Mouse (Mus musculus) embryonic facial prominence, embryonic 12.5 days (tissue): ENCODE measurements around the gene Tubb4b. TPM values are rescaled to one million over a fixed set of nuclear protein-coding genes. Genes with fewer than 3 reads are reported as not detected.
"Not testable (repeated sequence)": the region's sequence is repeated elsewhere in the genome, so short reads cannot be mapped to it uniquely, and the experiment has no call there.

Experiments used
- ATAC-seq: fragments of 200-750 bp; cut with Nextera tagmentation; 2 replicates; pipeline ENCODE4 v1.8.0; 2017; ENCODE audit not compliant: insufficient number of reproducible peaks, insufficient read depth, low FRiP score, low TSS enrichment
- H3K27ac ChIP-seq: fragments of 300-500 bp; sonication (generic); 2 replicates; pipeline ENCODE4 v1.5.1; 2016; ENCODE audit warnings: mild to moderate bottlenecking
- H3K27me3 ChIP-seq: fragments of 300-500 bp; sonication (generic); 2 replicates; pipeline ENCODE4 v1.6.1; 2016; ENCODE audit warnings: mild to moderate bottlenecking, moderate library complexity
- H3K36me3 ChIP-seq: fragments of 300-500 bp; sonication (generic); 2 replicates; pipeline ENCODE4 v1.6.1; 2016; ENCODE audit warnings: mild to moderate bottlenecking
- H3K4me1 ChIP-seq: fragments of 300-500 bp; sonication (generic); 2 replicates; pipeline ENCODE4 v1.6.1; 2016
- H3K4me2 ChIP-seq: fragments of 300-500 bp; sonication (generic); replicated peaks from 2 replicates; pipeline ENCODE4 v1.6.1; 2016; ENCODE audit warnings: mild to moderate bottlenecking, moderate library complexity
- H3K4me3 ChIP-seq: fragments of 300-500 bp; sonication (generic); 2 replicates; pipeline ENCODE4 v1.5.1; 2016; ENCODE audit warnings: mild to moderate bottlenecking
- H3K9ac ChIP-seq: fragments of 300-500 bp; sonication (generic); 2 replicates; pipeline ENCODE4 v1.6.1; 2016; ENCODE audit warnings: mild to moderate bottlenecking, moderate library complexity
- H3K9me3 ChIP-seq: fragments of 300-500 bp; sonication (generic); 2 replicates; pipeline ENCODE4 v1.6.1; 2016; ENCODE audit warnings: mild to moderate bottlenecking, moderate library complexity
- WGBS: fragments of 180-500 bp; shearing (Covaris S2); methylation state at CpG from one replicate; pipeline ENCODE4 v1.1.7; 2016; 5-methylcytosine and 5-hydroxymethylcytosine counted together
- polyA plus RNA-seq: library from polyadenylated mRNA; unstranded; fragments of >200 nt; fragmentation: Nextera tagmentation; extraction: Ambion mirVana; gene quantifications from 2 replicates; pipeline ENCODE4 v1.2.1, GENCODE M21; 2016

The Tubb4b gene
- polyA plus RNA-seq, 1 experiment from 2014 or later: 443 TPM

DNA sequence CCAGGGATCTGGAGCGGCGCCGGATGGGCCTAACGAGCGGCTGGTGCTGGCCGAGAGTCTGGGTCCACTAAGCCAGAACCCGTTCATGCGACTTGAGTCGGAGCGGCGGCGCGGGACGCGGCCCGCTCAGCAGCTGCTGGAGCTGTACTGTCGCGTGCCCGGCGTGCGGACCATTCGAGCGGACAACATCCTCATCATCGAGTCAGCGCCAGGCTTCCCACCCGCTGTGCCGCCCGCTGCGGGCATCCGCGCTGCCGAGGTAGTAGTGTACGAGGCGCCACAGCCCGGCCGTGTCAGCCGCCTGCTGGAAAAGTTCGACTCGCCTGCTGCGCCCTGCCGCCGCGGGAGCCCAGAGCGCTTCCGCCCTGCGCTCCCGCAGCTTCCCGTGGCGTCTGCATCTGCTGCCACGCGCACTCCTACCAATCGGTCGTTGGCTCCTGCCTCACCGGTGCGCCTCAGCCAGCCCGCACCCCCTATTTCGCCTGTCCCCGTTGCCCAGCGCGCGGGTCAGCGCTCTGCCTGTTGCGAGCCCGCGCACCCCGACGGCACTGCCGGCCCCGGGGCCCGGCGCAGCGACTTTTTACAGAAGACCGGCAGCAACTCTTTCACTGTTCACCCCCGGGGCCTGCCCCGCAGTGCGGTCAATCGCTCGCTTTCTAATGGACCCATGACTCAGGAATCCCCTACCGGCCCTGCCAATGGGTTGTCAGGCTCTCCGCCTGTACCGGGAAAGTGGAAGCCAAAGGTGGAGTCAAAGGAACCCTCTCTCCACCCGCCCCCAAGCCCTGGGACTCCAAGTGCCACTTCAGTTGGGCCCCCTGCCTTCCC lies 38.5 kb upstream of the Tubb4b start:
- H3K27me3 ChIP-seq: peaks cover 23% of the 10 kb centered on the region
- no peak overlapping the region for H3K27ac ChIP-seq
- no peak; the same call in 1 of the 2 replicates for ATAC-seq
- peak overlapping the region; percentile 74 for H3K9ac ChIP-seq
- peak overlapping the region; percentile 98 for H3K4me2 ChIP-seq
- H3K4me1 ChIP-seq: peaks cover 34% of the 10 kb centered on the region
- no peaks in the 10 kb centered on the region for H3K9me3 ChIP-seq
- peak overlapping the region; percentile 58 for H3K4me3 ChIP-seq
- H3K36me3 ChIP-seq: peaks cover 7% of the 10 kb centered on the region; the same call in 1 of the 2 replicates
- under 1% methylated on average over 82 of the region's 82 CpGs for WGBS

DNA sequence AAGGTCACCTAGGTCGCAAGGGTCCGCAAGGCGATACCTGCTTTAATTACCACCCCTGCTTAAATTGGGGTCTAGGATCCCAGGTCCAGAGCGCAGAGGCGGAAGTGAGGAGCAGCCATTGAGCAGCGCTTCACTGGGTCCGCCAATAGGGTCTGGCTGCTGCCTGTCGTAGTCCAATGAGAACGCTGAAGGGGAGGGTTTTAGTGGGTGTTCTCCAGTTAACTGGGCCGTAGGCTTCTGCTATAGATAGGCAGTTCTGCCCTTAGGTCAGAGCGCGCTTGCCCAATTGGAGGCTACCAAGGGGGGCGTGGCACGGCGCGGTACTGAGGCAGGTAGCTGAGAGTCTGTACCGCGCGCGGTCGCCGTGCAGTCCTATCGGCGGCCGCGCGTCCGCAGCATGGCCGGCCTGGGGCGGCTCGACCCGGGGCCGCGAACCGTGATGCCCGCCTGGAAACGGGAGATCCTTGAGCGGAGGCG lies 37.8 kb upstream of the Tubb4b start, which contains the start of gene Tprn:
Gene Tprn (plus strand): TSS at position 328 of the 477 bp plus-strand sequence.
- peak within 1 kb of the TSS; percentile 58 for H3K4me3 ChIP-seq
- H3K4me2 ChIP-seq: peak within 1 kb of the TSS; percentile 98
- ATAC-seq: peak; percentile 99
- peaks cover 33% of the 10 kb centered on the region for H3K4me1 ChIP-seq
- peaks cover 6% of the 10 kb centered on the region; the same call in 1 of the 2 replicates for H3K36me3 ChIP-seq
- WGBS: 0% methylated on average over 39 of the region's 39 CpGs
- H3K27ac ChIP-seq: peak within 1 kb of the TSS; percentile 14; the same call in 1 of the 2 replicates
- peak within 1 kb of the TSS; percentile 74 for H3K9ac ChIP-seq
- H3K9me3 ChIP-seq: no peaks in the 10 kb centered on the region
- H3K27me3 ChIP-seq: peaks cover 23% of the 10 kb centered on the region

DNA sequence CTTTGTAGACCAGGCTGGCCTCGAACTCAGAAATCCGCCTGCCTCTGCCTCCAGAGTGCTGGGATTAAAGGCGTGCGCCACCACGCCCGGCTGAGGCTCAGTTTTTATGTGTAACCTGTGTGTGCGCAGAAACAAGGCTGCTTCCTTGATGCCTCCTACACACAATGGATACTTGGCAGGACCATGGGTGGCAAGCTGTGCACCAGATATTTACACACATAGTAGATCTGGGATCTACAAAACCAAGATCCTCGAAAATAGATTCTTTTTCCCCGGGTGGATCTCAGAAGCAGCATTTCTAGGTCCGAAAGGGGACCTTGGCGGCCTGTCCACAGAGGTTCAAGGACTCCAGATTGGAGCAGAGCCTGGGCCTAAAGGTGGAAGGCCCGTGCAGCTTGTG lies 37.4 kb upstream of the Tubb4b start:
- Histone ChIP-seq H3K36me3 (0 out of 2 replicates have a peak, but pooled peaks cover 2% of the 10 kb centered on the region), H3K9me3 (no peaks in the 10 kb centered on the region), H3K4me2 (peak overlapping the region; percentile 98), H3K27ac (peak overlapping the region; percentile 14; the same call in 1 of the 2 replicates), H3K4me1 (peaks cover 31% of the 10 kb centered on the region), H3K4me3 (peak overlapping the region; percentile 58), H3K9ac (no peak overlapping the region), H3K27me3 (peaks cover 23% of the 10 kb centered on the region)
- 42% methylated on average over 12 of the region's 12 CpGs for WGBS
- ATAC-seq: no peak

DNA sequence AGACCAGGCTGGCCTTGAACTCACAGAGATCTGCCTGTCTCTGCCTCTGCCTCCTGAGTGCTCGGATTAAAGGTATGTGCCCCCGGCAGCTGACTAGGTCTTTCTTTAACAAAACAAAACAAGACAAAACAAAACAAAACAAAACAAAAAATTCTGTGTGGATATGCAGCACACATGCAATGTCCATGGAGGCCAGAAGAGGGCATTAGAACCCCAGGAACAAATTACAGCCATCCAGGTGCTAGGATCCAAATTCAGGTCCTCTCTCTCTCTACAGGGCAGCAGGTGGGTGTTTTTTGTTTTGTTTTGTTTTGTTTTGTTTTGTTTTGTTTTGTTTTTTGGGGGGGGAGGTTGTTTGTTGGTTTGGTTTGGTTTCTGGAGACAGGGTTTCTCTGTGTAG lies 34.4 kb upstream of the Tubb4b start:
- H3K4me1 ChIP-seq: peaks cover 23% of the 10 kb centered on the region
- peaks cover 11% of the 10 kb centered on the region for H3K27me3 ChIP-seq
- H3K9ac ChIP-seq: no peak overlapping the region
- 55% methylated on average over 2 of the region's 2 CpGs for WGBS
- no peak overlapping the region for H3K4me2 ChIP-seq
- ATAC-seq: no peak
- no peak overlapping the region for H3K27ac ChIP-seq
- H3K9me3 ChIP-seq: no peaks in the 10 kb centered on the region
- no peak overlapping the region for H3K4me3 ChIP-seq
- no peaks in the 10 kb centered on the region for H3K36me3 ChIP-seq

DNA sequence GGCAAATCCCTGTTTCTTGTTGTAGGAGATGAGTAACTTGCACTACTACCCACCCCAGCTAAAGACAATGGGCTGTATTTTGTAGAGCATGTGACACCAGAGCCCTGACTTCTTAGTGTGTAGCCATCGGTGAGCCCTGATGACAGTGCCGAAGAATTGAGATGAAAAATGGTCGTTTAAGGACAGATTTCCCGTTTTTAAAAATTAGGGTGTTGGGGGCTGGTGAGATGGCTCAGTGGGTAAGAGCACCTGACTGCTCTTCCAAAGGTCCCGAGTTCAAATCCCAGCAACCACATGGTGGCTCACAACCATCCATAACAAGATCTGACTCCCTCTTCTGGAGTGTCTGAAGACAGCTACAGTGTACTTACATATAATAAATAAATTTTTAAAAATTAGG lies 32.7 kb upstream of the Tubb4b start:
- peaks cover 14% of the 10 kb centered on the region for H3K4me1 ChIP-seq
- H3K36me3 ChIP-seq, H3K27ac ChIP-seq, H3K27me3 ChIP-seq, H3K9ac ChIP-seq, H3K4me2 ChIP-seq, ATAC-seq, H3K4me3 ChIP-seq, H3K9me3 ChIP-seq: not testable (repeated sequence)
- 90% methylated on average over 5 of the region's 5 CpGs for WGBS

DNA sequence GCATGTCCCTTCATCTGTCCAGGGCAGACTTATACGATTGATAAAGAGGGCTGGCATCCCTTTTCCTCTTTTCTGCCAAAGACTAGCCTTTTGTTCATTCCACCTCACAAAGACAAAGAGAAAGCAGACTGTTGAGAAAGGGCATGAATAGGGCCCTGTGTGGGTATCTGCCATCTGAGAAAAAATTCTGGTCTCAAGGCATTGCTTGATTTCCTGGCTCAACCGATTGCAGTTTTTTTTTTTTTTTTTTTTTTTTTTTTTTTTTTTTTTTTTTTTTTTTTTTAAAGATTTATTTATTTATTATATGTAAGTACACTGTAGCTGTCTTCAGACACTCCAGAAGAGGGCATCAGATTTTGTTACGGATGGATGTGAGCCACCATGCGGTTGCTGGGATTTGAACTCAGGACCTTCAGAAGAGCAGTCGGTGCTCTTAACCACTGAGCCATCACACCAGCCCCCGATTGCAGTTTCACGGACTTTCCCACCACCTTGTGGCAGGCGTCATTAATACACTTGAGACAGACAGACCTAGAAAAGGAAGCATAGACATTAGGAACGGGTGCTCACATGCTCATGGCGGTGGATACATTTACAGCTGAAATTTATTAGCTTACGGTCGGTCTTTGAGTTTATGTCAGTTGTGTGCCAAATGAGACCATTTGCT lies 32.1 kb upstream of the Tubb4b start:
- H3K36me3 ChIP-seq, ATAC-seq, H3K27me3 ChIP-seq, H3K9ac ChIP-seq, H3K27ac ChIP-seq, H3K9me3 ChIP-seq: not testable (repeated sequence)
- H3K4me1 ChIP-seq: peaks cover 14% of the 10 kb centered on the region
- WGBS: 59% methylated on average over 12 of the region's 12 CpGs
- peak overlapping the region; percentile 98 for H3K4me3 ChIP-seq
- peak overlapping the region; percentile 97 for H3K4me2 ChIP-seq

DNA sequence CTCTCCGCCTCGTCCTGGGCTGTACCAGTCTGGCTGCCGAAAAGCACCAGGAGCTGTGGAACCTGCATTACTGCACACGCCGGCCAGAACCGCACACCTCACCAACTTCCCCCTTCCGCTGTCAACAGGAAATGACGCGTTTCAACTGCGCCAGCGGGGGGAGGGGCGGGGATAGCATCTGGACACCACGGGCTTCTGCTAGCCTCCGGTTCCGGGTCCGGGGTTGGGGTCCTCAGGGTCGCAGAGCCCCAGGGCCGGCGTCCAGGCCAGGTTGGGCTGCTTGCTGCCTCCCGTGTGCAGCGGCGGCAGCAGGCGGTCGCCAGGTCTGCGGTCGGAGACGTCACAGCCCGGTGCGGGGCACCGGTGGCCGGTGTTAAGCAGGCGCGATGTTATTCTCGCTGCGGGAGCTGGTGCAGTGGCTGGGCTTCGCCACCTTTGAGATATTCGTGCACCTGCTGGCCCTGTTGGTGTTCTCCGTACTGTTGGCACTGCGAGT lies 30.8 kb upstream of the Tubb4b start, which contains the start of gene Tmem203:
Gene Tmem203 (plus strand): TSS at position 156 of the 496 bp plus-strand sequence.
- ATAC-seq: peak; percentile 58
- Histone ChIP-seq H3K36me3 (peaks cover 5% of the 10 kb centered on the region), H3K27me3 (no peaks in the 10 kb centered on the region), H3K9ac (peak within 1 kb of the TSS; percentile 87), H3K27ac (peak within 1 kb of the TSS; percentile 74), H3K4me3 (peak within 1 kb of the TSS; percentile 98), H3K4me2 (peak within 1 kb of the TSS; percentile 97), H3K9me3 (no peaks in the 10 kb centered on the region), H3K4me1 (peaks cover 14% of the 10 kb centered on the region)
- WGBS: under 1% methylated on average over 39 of the region's 39 CpGs

DNA sequence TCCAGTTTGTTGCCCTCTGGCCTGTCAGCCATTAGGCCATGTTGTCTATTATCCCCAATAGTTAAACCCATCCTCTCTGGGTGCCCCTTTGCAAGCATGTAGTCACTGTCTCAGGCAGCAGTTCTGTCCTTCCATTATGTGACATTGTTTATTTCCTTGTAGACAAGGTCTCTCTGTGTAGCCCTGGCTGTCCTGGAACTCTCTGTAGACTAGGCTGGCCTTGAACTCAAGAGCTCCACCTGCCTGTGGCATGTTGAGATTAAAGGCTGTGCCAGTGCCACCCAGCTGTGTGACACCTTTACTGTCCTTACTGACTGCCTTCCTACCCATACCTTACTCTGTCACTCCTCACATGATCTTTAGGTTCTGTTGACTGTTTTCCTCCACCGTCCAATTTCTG lies 27.8 kb upstream of the Tubb4b start:
- Histone ChIP-seq H3K27ac (no peak overlapping the region), H3K27me3 (no peaks in the 10 kb centered on the region), H3K4me1 (peaks cover 14% of the 10 kb centered on the region), H3K4me3 (no peak overlapping the region), H3K9me3 (no peaks in the 10 kb centered on the region), H3K36me3 (peaks cover 34% of the 10 kb centered on the region), H3K9ac (no peak overlapping the region), H3K4me2 (no peak overlapping the region)
- no peak for ATAC-seq
- 83% methylated on average over 1 of the region's 1 CpGs for WGBS

DNA sequence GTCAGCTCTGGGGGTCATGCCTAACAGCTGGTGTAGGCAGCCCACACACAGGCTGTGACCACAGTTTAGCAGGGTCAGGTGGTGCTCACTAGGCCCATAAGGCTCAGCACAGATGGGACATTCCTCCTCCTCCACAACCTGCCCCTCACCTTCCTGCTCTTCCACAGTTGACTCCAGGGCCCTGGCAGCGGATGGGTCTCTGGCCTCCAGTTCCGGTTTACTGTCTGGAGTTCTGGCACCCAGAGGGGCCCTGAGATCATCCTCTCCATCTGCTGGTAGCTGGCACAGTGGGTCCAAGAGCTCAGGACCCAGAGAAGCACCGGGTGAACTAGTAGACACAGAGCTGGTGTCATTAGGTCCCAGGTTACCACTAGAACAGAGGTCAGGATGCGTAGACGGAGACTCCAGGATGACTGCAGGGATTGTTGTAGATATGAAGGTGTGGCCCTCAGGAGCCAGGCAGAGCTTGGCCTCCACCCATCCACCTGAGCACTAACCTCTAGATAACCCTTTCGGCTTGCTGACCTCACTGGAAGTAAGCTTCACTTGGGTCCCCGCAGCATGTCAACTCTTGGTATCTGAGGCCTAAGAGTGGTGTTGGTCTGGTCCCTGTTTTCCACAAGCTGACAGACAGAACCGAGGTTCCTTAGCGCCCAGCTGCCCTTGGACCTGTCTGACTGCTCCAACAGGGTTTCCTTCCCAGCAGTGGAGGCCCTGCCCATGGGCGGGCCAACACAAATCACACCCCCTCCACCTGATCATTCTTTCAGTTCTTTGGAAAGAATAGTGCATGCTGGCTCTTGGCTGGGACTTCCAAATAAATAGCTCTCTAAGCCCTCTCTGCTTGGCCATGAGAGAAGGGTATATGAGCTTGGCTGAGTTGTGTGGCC lies 21.9 kb upstream of the Tubb4b start, which contains the start of gene AL732309.1:
Gene AL732309.1 (minus strand): TSS at position 681 of the 890 bp plus-strand sequence.
- ATAC-seq: no peak
- peaks cover 48% of the 10 kb centered on the region for H3K36me3 ChIP-seq
- H3K27me3 ChIP-seq: peaks cover 28% of the 10 kb centered on the region
- H3K4me1 ChIP-seq: peaks cover 13% of the 10 kb centered on the region
- 93% methylated on average over 10 of the region's 10 CpGs for WGBS
- no peak within 1 kb of the TSS for H3K27ac ChIP-seq
- H3K9me3 ChIP-seq: no peaks in the 10 kb centered on the region
- H3K4me3 ChIP-seq: no peak within 1 kb of the TSS
- H3K4me2 ChIP-seq: no peak within 1 kb of the TSS
- H3K9ac ChIP-seq: peak within 1 kb of the TSS; percentile 15; the same call in 1 of the 2 replicates

DNA sequence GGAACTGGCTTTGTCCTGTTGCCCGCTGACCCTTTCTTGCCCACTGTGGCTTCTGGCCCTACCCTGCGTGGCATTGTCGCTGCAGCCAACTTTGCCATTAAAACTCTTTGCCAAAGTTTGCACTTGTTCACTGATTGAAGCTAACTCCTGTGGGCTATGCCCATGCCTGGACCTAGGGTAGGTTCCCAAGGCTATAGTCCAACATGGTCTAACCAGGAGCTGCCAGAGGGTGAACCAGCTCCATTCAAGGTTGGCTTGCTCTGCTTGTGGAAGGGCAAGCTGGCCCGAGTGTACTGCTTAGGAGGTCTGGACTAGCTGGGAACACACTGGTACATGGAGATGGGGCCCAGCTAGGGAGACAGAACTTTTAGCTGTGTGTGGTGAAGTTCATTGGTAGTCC lies 19.6 kb upstream of the Tubb4b start:
- Histone ChIP-seq H3K27me3 (peaks cover 34% of the 10 kb centered on the region), H3K4me1 (peaks cover 22% of the 10 kb centered on the region), H3K27ac (no peak overlapping the region), H3K9me3 (no peaks in the 10 kb centered on the region), H3K9ac (no peak overlapping the region), H3K36me3 (peaks cover 33% of the 10 kb centered on the region), H3K4me3 (no peak overlapping the region), H3K4me2 (no peak overlapping the region)
- WGBS: 89% methylated on average over 4 of the region's 4 CpGs
- no peak for ATAC-seq

DNA sequence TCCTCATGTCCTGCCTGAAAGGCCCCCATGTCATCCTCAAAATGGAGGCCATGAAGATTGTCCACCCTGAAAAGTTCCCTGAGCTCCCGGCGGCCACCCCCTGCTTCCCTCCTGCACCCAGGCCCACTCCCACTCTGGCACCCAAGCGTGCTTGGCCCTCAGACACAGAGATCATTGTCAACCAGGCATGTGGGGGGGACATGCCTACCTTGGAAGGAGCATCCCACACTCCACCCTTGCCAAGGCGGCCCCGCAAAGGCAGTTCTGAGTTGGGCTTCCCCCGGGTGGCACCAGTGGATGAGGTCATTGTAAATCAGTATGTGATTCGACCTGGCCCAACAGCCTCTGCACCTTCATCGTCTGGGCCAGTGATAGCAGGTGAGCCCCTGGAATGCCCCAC lies 18.8 kb upstream of the Tubb4b start:
- H3K4me2 ChIP-seq: peak overlapping the region; percentile 98; the same call in 1 of the 2 replicates
- H3K27ac ChIP-seq: no peak overlapping the region
- peaks cover 34% of the 10 kb centered on the region for H3K27me3 ChIP-seq
- WGBS: 77% methylated on average over 8 of the region's 8 CpGs
- ATAC-seq: no peak
- H3K9ac ChIP-seq: 0 out of 2 replicates have a peak overlapping the region, but pooled peaks have one; percentile 52
- peaks cover 22% of the 10 kb centered on the region for H3K4me1 ChIP-seq
- H3K36me3 ChIP-seq: peaks cover 25% of the 10 kb centered on the region
- H3K4me3 ChIP-seq: no peak overlapping the region
- H3K9me3 ChIP-seq: no peaks in the 10 kb centered on the region
